Mouse (Mus musculus) heart, embryonic 14.5 days (tissue): ENCODE results near the gene Prrc2a. TPM values are rescaled to one million over a fixed set of nuclear protein-coding genes. Genes with fewer than 3 reads are reported as not detected.

Experiments used
- ATAC-seq: fragments of 200-750 bp; cut with Nextera tagmentation; 2 replicates; pipeline ENCODE4 v1.8.0; 2017; ENCODE audit warnings: low read depth, moderate TSS enrichment; ENCODE audit not compliant: insufficient number of reproducible peaks, insufficient read depth, low FRiP score
- H3K27ac ChIP-seq, 2 experiments: fragments of 200-500 bp in 1 of 2; fragments of 300-500 bp in 1 of 2; sonication (generic) in 1 of 2; replicated peaks in 1 of 2; 2 replicates each; pipeline ENCODE4 v1.5.1; 2012 to 2014; ENCODE audit warnings: low read depth in 2 of 2, low read length in 2 of 2, control low read depth in 1 of 2, mild to moderate bottlenecking in 1 of 2, mixed read lengths in 1 of 2; ENCODE audit not compliant: control insufficient read depth in 1 of 2, insufficient read depth in 1 of 2
- H3K27me3 ChIP-seq: fragments of 300-500 bp; sonication (generic); 2 replicates; pipeline ENCODE4 v1.6.1; 2014; ENCODE audit warnings: mild to moderate bottlenecking, low read length, control low read depth; ENCODE audit not compliant: control insufficient read depth, insufficient read depth
- H3K36me3 ChIP-seq: fragments of 300-500 bp; sonication (generic); 2 replicates; pipeline ENCODE4 v1.6.1; 2014; ENCODE audit warnings: mild to moderate bottlenecking, control low read depth, low read length, mixed read lengths; ENCODE audit not compliant: control insufficient read depth, insufficient read depth
- H3K4me1 ChIP-seq, 2 experiments: fragments of 200-500 bp in 1 of 2; fragments of 300-500 bp in 1 of 2; sonication (generic) in 1 of 2; 2 replicates each; pipeline ENCODE4 v1.6.1; 2012 to 2014; ENCODE audit warnings: low read length in 2 of 2, control low read depth in 1 of 2, mixed read lengths in 1 of 2; ENCODE audit not compliant: control insufficient read depth in 2 of 2, insufficient read depth in 2 of 2
- H3K4me2 ChIP-seq: fragments of 300-500 bp; sonication (generic); 2 replicates; pipeline ENCODE4 v1.6.1; 2014; ENCODE audit warnings: mild to moderate bottlenecking, low read length
- H3K4me3 ChIP-seq, 2 experiments: fragments of 200-500 bp in 1 of 2; fragments of 300-500 bp in 1 of 2; sonication (generic) in 1 of 2; 2 replicates each; pipeline ENCODE4 v1.5.1; 2012 to 2014; ENCODE audit warnings: low read length in 2 of 2, mild to moderate bottlenecking in 2 of 2, control low read depth in 1 of 2, low read depth in 1 of 2, moderate library complexity in 1 of 2; ENCODE audit not compliant: control insufficient read depth in 1 of 2, insufficient read depth in 1 of 2
- H3K9ac ChIP-seq: fragments of 300-500 bp; sonication (generic); 2 replicates; pipeline ENCODE4 v1.6.1; 2014; ENCODE audit warnings: mild to moderate bottlenecking, low read length
- H3K9me3 ChIP-seq: fragments of 300-500 bp; sonication (generic); 2 replicates; pipeline ENCODE4 v1.6.1; 2016; ENCODE audit warnings: low read length, control low read depth; ENCODE audit not compliant: control insufficient read depth
- WGBS: fragments of 180-500 bp; shearing (Covaris S2); extraction: QIAGEN DNeasy Blood & Tissue Kit; methylation state at CpG from one replicate; pipeline ENCODE4 v1.1.7; 2014; 5-methylcytosine and 5-hydroxymethylcytosine counted together
- polyA plus RNA-seq: library from polyadenylated mRNA; unstranded; fragments of >200 nt; fragmentation: Nextera tagmentation; extraction: Ambion mirVana; gene quantifications from 2 replicates; pipeline ENCODE4 v1.2.1, GENCODE M21; 2014

Prrc2a gene
- polyA plus RNA-seq, 1 experiment from 2014 or later: 138 TPM

- H3K9ac ChIP-seq: no peak overlapping the region
- WGBS: 86% methylated on average over 3 of the region's 3 CpGs
Observed at GRCm38 (mm10) chr17:35139269-35139668, 25.4 kb downstream of the Prrc2a start.

GRCm38 (mm10) chr17:35135591-35136320, 28.9 kb downstream of the Prrc2a start:
- under 1% methylated on average over 43 of the region's 43 CpGs for WGBS
- peak; percentile 51; the same call in 1 of the 2 replicates for ATAC-seq

More at GRCm38 (mm10) chr17:35139269-35139668, 25.4 kb downstream of the Prrc2a start:
- peaks cover 4 to 13% of the 10 kb centered on the region in 2 experiments; a peak in 3 of 4 replicates for H3K4me1 ChIP-seq
- H3K4me2 ChIP-seq: no peak overlapping the region
- H3K27ac ChIP-seq: no peak overlapping the region
- H3K36me3 ChIP-seq: peaks cover 69% of the 10 kb centered on the region
- ATAC-seq: no peak
- H3K4me3 ChIP-seq: no peak overlapping the region
- H3K9me3 ChIP-seq: 0 out of 2 replicates have a peak, but pooled peaks cover 2% of the 10 kb centered on the region
- H3K27me3 ChIP-seq: no peaks in the 10 kb centered on the region

GRCm38 (mm10) chr17:35134801-35135590, 29.7 kb downstream of the Prrc2a start, which contains the start of gene Bag6:
Gene Bag6 (plus strand): TSS chr17:35135178.
- no peaks in the 10 kb centered on the region for H3K9me3 ChIP-seq
- H3K4me3 ChIP-seq: peak within 1 kb of the TSS; percentile 69 to 96
- ATAC-seq: peak; percentile 91
- H3K4me2 ChIP-seq: peak within 1 kb of the TSS; percentile 87
- under 1% methylated on average over 65 of the region's 66 CpGs for WGBS
- peak within 1 kb of the TSS; percentile 87 for H3K9ac ChIP-seq
- H3K27me3 ChIP-seq: no peaks in the 10 kb centered on the region
- peak within 1 kb of the TSS; percentile 96 to 100 for H3K27ac ChIP-seq
- peaks cover 4 to 13% of the 10 kb centered on the region in 2 experiments; a peak in 3 of 4 replicates for H3K4me1 ChIP-seq
- peaks cover 32% of the 10 kb centered on the region for H3K36me3 ChIP-seq

More at GRCm38 (mm10) chr17:35135591-35136320, 28.9 kb downstream of the Prrc2a start:
- H3K36me3 ChIP-seq: peaks cover 34% of the 10 kb centered on the region
- peak overlapping the region; percentile 87 for H3K9ac ChIP-seq
- no peaks in the 10 kb centered on the region for H3K27me3 ChIP-seq
- H3K9me3 ChIP-seq: no peaks in the 10 kb centered on the region
- H3K4me1 ChIP-seq: peaks cover 4 to 13% of the 10 kb centered on the region in 2 experiments; a peak in 3 of 4 replicates
- H3K4me3 ChIP-seq: peak overlapping the region; percentile 69 to 96
- H3K27ac ChIP-seq: peak overlapping the region; percentile 96 to 100
- H3K4me2 ChIP-seq: peak overlapping the region; percentile 87

- ATAC-seq: no peak
- 94% methylated on average over 7 of the region's 7 CpGs for WGBS
- H3K4me1 ChIP-seq: peaks cover 4 to 13% of the 10 kb centered on the region in 2 experiments; a peak in 3 of 4 replicates
- H3K9me3 ChIP-seq: no peaks in the 10 kb centered on the region
- H3K27ac ChIP-seq: no peak overlapping the region
- no peak overlapping the region for H3K4me3 ChIP-seq
- H3K4me2 ChIP-seq: no peak overlapping the region
- no peaks in the 10 kb centered on the region for H3K27me3 ChIP-seq
- no peak overlapping the region for H3K9ac ChIP-seq
- peaks cover 29% of the 10 kb centered on the region for H3K36me3 ChIP-seq
Observed at GRCm38 (mm10) chr17:35133517-35133916, 31.2 kb downstream of the Prrc2a start.

GRCm38 (mm10) chr17:35132174-35132560, 32.5 kb downstream of the Prrc2a start:
- peaks cover 6 to 11% of the 10 kb centered on the region in 2 experiments for H3K4me1 ChIP-seq
- H3K27ac ChIP-seq: no peak overlapping the region
- no peak for ATAC-seq
- WGBS: 73% methylated on average over 3 of the region's 3 CpGs
- peaks cover 20% of the 10 kb centered on the region for H3K36me3 ChIP-seq
- no peak overlapping the region for H3K4me2 ChIP-seq
- no peak overlapping the region for H3K4me3 ChIP-seq
- no peak overlapping the region for H3K9ac ChIP-seq
- H3K9me3 ChIP-seq: no peaks in the 10 kb centered on the region
- H3K27me3 ChIP-seq: no peaks in the 10 kb centered on the region

- no peak for ATAC-seq
- H3K4me2 ChIP-seq: no peak within 1 kb of the TSS
- WGBS: 82% methylated on average over 15 of the region's 15 CpGs
- H3K9ac ChIP-seq: no peak within 1 kb of the TSS
- peaks cover 6 to 8% of the 10 kb centered on the region in 2 experiments for H3K4me1 ChIP-seq
- no peaks in the 10 kb centered on the region for H3K9me3 ChIP-seq
- peaks cover 20% of the 10 kb centered on the region for H3K36me3 ChIP-seq
- H3K27ac ChIP-seq: no peak within 1 kb of the TSS
- H3K27me3 ChIP-seq: no peaks in the 10 kb centered on the region
- no peak within 1 kb of the TSS for H3K4me3 ChIP-seq
Observed at GRCm38 (mm10) chr17:35131500-35132173, 33.1 kb downstream of the Prrc2a start, which contains the start of gene Apom. Gene Apom (minus strand): TSS chr17:35132050.

- Histone ChIP-seq H3K4me3 (no peak overlapping the region), H3K4me2 (no peak overlapping the region), H3K27ac (no peak overlapping the region), H3K36me3 (peaks cover 20% of the 10 kb centered on the region), H3K9ac (no peak overlapping the region), H3K4me1 (peaks cover 0 to 7% of the 10 kb centered on the region in 2 experiments), H3K9me3 (no peaks in the 10 kb centered on the region), H3K27me3 (no peaks in the 10 kb centered on the region)
- no peak for ATAC-seq
- WGBS: 82% methylated on average over 8 of the region's 8 CpGs
Observed at GRCm38 (mm10) chr17:35131038-35131437, 33.7 kb downstream of the Prrc2a start.
